Mouse (Mus musculus): ENCODE results near the gene Fgfr2. TPM values are rescaled to one million over a fixed set of nuclear protein-coding genes. Genes with fewer than 3 reads are reported as not detected.

The Fgfr2 gene
- total RNA-seq, 2 experiments from 2014 or later, result 1.7 to 3.7 TPM

DNA sequence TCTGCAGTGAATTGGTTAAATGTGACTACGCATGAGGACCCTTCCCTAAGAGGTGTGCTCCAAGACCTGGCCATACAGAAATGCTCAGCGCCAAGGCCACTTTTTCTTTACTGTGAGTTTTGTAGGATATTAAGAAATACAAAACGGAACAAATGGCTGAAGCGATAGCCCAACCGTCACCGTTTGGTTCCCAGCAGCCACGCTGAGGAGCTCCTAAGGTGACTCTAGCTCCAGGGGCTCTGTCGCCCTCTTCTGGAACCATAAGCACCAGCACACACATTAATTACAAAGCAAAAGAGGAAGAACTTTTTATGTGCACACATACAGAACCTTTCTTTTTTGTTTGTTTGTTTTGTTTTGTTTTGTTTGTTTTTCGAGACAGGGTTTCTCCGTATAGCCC lies 225.9 kb downstream of the Fgfr2 start:
- ATAC-seq (replicated peaks; ENCODE audit: low FRiP score, poor library complexity, severe bottlenecking), result peak; percentile 57; the same call in 1 of the 2 replicates

DNA sequence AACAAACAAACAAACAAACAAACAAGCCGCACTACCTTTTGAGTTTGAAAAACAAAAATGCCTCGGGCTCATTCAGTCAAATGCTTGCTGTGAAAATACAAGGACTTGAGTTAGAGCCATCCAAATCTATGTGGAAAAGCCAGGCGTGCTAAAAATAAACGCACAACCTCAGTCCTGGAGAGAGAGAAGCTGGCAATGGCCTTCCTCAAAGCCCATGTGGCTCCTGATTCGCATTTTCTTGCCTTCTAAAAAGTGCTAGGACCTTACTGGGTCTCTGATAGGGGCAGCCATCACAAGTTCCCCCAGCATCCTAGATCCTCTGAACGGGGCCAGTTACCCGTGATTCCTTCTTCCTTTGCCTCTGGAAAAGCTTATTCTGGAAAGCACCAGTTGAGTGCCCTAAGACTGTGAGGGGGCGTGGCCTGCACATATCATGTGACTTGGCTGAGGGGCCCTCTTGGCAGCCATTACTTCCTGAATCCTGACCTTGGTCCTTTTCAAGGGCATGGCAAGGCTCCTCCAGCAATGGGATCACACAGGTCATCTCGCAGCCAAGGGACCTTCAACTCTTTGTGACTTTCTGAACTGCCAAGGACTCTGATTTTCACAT lies 226.8 kb downstream of the Fgfr2 start:
- no peak for ATAC-seq (replicated peaks; ENCODE audit: low FRiP score, poor library complexity, severe bottlenecking)

DNA sequence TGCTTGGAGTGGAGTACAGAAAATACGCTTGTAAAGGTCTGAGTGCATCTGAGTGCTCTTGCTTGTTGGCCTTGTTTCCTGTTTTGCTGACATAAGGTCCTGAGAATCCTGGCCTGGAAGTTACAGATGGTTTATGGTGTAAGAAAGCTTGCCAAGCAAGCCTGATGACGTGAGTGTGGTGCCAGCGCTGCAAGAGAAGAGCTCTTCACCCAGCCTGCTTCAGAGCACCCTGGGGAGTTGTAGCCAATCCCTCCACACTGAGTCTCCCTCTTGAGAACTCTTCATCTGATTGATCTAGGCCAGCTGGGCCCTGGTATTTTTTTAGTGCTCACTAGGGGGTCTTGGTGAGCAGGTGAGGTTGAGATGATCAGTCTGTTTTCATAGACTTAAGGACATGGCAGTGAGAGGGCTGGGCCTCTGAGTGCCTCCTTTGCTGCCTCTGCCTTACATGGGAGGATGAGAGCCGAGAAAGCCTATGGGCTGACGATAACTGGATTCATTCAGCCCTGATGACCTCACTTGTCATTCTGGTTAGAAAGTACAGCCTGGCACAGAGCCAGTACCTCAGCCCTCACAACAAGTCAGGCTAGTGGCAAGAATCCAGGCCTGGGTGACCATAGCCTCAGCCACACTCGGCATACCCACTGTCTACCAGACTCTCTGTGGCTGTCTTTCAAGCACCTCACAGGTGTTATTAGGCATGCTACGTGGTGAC lies 228.2 kb downstream of the Fgfr2 start:
- no peak for ATAC-seq (replicated peaks; ENCODE audit: low FRiP score, poor library complexity, severe bottlenecking)

DNA sequence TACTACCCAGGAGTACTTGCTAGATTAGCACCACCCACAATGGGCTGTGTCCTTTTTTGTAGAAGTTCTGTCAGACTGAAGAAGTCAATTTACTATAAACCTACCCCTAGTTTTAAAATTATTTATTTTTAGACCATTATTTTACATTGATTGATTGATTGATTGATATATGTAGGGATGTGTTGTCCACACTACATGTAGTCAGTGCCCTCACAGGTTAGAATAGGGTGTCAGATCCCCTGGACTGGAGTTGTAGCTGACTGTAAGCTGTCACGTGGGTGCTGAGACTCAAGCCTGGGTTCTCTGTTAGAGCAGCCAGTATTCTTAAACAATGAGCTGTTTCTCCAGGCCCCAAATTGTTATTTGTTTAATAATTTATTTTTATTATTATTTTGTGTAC lies 229.8 kb downstream of the Fgfr2 start:
- no peak for ATAC-seq (replicated peaks; ENCODE audit: low FRiP score, poor library complexity, severe bottlenecking)

DNA sequence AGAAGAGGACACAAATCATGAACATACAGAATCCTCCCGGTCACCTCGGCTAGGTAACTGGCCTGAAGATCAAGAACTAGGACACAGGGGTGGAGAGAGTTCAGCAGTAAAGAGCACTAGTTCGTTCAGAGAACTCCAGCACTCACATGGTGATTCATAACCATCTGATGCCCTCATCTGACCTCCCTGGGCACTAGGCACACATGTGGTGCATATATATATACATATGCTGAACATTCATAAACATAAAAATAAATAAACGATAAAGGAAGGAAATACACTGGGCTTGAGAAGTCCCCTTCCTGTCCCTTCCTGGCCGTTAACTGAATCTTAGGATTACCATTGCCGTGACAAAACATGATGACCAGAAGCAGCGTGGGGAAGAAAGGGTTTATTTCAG lies 230.3 kb downstream of the Fgfr2 start:
- no peak for ATAC-seq (replicated peaks; ENCODE audit: low FRiP score, poor library complexity, severe bottlenecking)

DNA sequence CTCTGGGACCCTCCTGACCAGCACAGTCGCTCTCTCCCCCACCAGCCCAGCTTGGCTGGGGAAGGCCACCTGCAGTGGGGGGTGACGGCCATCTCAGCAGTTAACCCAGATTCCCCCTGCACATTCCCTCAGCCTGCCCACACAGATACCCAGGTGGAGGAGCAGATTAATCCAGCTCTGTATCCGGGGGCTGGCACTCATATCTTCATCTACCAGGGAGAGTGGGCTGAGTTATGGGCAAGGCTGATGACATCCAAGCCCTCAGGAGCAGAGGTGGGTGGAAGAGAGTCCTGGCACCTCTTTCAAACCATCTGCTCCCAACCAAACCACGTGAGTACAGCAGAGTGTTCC lies 230.9 kb downstream of the Fgfr2 start:
- no peak for ATAC-seq (replicated peaks; ENCODE audit: low FRiP score, poor library complexity, severe bottlenecking)

DNA sequence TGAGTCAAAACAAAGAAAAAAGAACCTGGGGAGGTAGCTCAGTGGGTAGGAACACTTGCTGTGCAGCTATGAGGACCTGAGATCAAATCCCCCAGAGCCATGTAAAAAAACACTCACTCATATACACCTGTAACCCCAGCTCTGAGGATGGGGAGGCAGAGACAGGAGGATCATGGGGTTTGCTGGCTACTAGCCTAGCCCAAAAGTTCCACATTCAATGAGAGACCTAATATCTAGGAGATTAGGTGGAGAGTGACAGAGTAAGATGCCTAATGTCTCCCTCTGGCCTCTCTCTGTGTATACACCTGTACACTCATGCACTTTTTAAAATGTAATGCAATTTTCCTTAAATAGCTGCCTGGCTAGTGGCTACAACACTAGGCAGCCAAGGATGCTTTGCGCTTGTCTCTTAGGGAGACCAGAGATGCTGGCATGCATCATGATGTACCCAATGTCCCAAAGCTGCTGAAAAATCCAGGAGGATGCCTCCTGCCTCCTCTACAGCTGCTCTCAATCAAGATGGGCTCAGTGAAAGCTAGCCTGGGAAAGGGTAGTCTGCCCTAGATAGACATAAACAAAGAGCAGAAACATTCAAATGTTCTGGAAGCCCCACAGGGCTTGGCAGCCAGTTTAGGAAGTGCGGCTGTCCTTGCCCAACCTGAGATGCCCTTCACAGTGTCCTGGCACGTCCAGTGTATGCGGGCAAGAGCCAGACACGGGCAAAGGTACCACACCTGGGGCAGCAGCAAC lies 231.4 kb downstream of the Fgfr2 start:
- ATAC-seq (replicated peaks; ENCODE audit: low FRiP score, poor library complexity, severe bottlenecking), result no peak

DNA sequence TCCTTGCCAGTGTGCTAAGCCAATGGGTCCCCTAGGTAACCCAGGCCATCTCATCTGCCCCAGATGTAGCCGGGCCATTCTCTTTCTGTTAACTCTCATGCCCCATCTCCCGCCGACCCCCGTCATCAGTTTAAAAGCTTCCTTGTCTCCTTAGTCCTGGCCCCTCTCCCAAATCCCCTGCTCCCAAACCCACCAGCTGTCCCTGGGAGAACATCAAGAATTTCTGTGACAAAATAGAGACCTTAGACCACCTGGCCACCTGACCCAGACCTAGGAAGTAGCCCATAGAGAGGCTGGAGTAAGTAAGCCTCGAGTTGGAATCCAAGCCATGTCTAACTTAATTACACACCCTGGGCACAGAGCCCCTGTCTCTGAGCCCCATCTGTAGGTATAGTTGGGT lies 232.9 kb downstream of the Fgfr2 start:
- ATAC-seq (replicated peaks; ENCODE audit: low FRiP score, poor library complexity, severe bottlenecking), result no peak

DNA sequence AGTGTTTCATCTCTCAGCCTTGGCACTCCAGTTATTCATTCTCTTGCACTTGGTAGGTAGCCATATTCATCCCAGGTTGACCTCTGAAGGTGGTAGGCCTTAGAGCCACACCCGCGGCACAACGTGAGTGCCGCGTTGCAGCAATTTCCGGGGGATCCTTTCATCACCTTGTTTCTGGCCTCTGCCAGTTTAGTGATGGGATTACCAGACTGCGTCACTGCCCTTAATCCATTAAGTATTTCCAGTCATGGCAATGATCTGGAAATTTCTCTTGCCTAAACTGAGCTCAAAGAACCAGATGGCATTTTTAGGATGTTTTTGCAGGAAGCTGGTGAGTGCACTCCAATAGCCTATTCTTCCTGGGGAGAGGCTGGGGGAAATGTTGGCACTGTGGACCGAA lies 233.5 kb downstream of the Fgfr2 start:
- ATAC-seq (replicated peaks; ENCODE audit: low FRiP score, poor library complexity, severe bottlenecking), result no peak

DNA sequence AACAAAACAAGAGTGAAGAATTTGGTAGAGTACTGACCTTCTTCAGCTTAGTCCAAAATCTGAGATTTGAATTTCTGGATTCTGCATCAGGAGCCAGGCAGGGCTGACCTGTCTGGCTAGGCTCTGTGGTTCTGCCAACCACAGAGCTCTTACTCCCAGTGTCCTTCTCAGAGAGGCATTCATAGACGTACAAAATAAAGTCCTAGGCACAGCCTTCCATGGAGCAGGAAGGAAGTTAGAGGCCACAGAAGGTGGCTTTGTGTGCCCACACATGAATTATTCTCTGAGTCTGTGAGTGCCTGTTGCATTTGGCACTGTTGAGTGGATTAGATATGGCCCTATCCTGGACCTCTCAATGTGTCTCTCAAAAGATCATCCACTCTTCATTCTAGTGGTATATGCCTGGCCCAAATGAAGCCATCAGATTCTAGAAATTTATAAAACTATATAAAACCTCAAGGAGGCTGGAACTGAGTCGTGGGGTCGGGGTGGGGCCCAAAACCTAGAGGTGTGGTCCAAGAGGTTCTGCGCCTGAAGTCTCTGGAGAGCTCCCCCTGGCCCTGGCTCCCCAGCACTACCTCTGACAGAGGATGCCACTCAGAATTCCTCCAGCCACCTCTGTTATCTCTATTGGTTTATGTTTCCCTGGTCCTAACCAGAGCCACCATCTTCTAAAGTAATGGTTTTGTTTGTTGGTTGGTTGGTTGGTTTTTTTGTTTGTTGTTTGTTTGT lies 234.5 kb downstream of the Fgfr2 start:
- no peak for ATAC-seq (replicated peaks; ENCODE audit: low FRiP score, poor library complexity, severe bottlenecking)

DNA sequence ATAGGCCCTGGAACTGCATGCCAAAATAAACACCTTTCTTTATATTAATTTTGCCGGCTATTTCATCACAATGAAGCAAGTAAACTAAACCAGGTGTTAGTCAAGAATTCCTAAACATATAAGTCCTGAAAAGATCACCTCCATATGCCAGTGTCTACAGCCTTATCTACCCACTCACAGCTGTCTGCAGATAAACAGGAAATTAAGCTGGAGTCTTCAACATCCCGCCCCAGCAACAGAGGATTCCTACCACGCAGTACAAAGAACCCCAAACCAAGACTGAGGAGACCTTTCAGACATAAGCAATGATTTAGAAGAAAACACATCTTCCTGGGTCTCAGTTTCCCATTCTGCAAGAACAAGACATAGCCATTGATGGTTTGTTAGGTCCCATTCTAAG lies 235.1 kb downstream of the Fgfr2 start:
- ATAC-seq (replicated peaks; ENCODE audit: low FRiP score, poor library complexity, severe bottlenecking), result no peak

DNA sequence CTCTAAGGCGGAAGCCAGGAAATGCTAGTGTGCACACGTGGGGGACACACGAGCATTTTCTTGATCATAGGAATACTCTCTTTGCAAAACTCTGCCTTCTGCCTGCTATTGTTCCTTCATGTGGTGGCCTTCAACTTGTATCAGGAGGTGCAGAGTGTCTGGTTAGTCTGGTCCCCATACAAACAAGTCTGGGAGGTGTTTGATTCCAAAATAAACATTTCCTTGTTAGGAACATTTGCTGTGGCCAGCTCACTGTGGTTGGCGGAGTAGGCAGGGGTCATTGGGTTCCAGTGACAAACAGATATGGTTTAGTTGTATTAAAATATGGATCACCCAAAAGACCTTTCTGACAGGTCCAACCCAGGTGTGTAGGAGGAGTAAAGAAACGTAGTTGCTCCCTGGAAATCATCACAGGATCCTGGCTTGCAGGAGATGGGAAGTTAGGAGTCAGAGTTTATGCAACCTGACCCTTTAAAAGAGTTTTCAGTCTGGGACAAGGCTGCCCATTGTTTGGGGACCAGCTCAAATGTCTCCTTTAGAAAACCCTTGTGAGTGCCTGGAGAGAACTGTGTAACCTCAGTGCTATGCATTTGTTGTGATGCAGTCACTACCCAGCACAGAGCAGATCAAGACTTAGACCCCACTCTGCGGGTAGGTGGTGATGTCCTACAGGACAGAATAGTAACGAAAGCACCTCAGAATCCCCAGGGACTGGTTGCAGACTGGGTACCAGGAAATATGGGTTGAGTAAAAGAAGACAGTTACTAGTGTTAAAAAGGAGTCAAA lies 235.9 kb downstream of the Fgfr2 start:
- ATAC-seq (replicated peaks; ENCODE audit: low FRiP score, poor library complexity, severe bottlenecking), result no peak

DNA sequence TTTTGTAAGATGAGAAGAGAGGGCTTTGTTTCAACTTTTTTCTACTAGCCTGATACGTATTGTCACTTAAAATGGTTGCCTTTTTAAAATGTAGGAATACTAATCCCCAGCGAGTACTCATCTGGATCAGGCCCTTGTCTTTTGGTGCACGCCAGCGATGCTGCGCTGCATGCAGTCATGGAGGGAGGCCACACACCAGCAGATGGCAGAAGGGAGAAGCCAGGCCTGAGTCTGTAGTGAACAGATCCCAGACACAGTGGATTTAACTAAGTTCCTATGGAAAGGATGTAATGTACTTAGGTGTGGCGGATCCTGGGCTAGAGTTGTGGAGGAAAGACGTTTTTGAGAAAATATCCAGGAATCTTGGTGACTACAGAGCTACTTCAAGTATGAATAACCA lies 239.1 kb downstream of the Fgfr2 start:
- no peak for ATAC-seq (replicated peaks; ENCODE audit: low FRiP score, poor library complexity, severe bottlenecking)

DNA sequence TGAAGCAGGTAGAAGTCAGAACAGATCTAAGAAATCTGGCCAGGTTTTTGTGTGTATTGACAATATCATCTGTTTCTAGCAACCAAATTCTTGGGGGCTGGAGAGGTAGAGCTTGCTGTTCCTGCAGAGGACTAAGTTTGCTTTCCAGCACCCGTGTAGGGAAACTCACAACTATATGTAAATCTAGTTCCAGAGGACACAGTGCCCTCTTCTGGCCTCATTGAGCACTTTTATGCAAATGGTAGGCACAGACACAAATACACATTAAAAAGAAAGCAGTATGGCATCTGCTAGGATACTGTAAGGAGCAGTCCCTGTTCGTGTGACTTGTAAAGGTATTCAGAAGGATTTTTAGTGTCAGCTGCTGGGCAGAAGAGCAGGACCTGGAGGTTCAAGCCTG lies 240.8 kb downstream of the Fgfr2 start:
- ATAC-seq (replicated peaks; ENCODE audit: low FRiP score, poor library complexity, severe bottlenecking), result 0 out of 2 replicates have a peak, but pooled peaks have one; percentile 49

DNA sequence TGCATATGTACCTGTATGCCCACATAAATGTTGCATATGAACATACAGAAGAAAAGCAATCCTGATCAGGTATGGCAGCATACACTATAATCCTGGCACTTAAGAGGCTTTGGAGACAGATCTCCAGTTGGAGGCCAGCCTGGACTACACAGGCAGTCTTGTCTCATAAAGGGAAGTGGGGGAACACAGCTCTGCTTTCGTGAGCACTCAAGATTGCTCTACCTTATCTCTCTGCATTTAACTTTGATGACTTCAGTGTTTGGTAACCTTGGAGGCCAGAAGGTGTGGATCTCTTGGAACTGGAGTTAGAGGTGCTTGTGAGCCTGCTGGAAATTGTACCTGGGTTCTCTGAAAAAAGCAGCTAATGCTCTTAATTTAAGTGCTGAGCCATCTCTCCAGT lies 242.9 kb downstream of the Fgfr2 start:
- ATAC-seq (replicated peaks; ENCODE audit: low FRiP score, poor library complexity, severe bottlenecking), result no peak

DNA sequence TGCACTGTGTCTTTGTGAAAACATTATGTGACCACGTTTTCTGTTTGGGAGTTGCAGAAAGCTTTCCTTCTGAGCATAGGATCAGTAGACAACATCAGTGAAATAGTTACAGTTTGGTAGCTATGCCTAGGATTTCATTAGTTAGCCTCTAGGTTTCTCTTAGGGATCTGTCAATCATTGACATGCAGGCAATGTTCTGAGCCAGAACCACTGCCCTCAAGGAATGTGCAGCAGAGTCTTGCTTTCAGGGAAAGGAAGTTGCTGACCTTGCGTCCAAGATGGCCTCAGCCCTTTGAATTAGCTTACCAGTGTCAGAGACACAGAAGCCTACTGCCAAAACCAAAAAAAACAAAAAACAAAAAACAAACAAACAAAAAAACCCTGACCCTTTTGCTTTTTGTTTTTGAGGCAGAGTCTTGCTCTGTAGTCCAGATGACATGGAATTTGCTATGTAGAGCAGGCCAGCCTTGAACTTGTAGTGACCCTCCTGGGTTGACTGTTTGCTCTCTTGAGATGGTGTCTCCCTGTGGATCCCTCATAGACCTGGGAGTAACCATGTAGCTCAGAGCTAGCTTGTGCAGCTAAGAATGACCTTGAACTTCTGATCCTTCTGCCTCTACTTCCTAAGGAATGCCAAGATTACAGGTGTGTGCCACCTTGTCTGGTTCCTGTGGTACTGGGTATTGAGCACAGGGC lies 247.6 kb downstream of the Fgfr2 start:
- no peak for ATAC-seq (replicated peaks; ENCODE audit: low FRiP score, poor library complexity, severe bottlenecking)

DNA sequence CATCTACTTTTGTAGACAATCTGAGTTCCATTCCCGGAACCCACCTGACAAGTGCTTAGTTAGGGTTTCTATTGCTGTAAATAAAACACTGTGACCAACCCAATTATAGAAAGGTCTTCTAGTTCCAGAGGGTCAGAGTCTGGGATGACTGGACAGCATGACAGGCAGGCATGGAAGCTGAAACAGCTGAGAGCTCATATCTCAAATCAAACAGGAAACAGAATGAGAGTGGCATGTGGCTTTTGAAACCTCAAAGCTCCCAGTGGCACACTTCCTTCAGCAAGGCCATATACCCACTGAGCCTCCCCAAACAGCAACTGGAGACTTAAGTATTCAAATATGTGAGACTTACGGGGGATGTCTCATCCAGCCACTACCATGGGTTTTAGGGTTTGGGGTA lies 250.1 kb downstream of the Fgfr2 start:
- no peak for ATAC-seq (replicated peaks; ENCODE audit: low FRiP score, poor library complexity, severe bottlenecking)

DNA sequence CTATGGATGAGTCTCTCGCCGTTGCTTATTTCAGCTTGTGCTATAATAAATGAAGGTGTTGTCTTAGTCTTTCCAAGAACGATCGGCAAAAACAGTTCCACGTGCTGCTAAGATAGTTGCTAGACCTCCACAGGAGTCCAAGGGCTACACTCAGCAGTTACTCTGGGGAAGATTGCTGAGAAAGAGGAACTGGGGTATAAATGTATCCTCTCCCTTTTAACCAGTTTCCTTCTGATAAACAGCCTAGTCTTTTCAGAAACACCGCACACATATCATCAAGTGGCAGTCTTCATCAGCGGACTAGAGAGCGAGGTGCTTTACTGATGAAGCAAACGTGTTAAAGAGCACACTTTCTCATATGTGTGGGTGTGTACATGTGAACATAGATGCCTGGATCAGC lies 256.8 kb downstream of the Fgfr2 start:
- ATAC-seq (replicated peaks; ENCODE audit: low FRiP score, poor library complexity, severe bottlenecking), result no peak
